Mouse (Mus musculus) telencephalon, adult 2 months (tissue): Measurements from ENCODE around the gene Olfr555.
"Not testable (repeated sequence)": the region's sequence is repeated elsewhere in the genome, so short reads cannot be mapped to it uniquely, and the experiment has no call there.

Experiments
- DNase-seq: peaks from one replicate; pipeline ENCODE4 v3.0.0-alpha.2; 2011; ENCODE audit warnings: low read depth, low spot score

Olfr555 gene

DNA sequence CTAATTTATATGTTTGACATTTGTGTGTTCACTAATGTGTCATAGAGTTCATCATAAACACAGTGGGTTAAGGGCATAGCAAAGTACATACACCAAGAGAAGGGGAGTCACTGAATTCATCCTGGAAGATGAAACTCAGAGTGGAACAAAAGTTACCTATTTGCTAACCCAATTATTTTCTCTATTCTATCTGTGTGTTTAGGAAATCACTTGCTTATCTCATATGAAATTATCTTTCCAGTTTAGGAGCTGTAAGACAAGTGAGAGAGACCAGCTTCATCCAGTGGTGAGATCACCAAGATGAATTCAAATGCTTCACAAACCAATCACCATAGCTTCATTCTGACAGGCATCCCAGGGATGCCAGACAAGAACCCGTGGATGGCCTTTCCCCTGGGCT lies at the start of gene Olfr555:
Gene Olfr555, plus strand, starts transcription at position 301 of the 400 bp plus-strand sequence.
- DNase-seq: no peak

GRCm38 (mm10) chr7:102618118-102618517 lies 40.5 kb upstream of the Olfr555 start, which contains the start of gene Olfr553:
Olfr553 (minus strand) TSS chr7:102618218.
- DNase-seq: no peak

GRCm38 (mm10) chr7:102619608-102620007 lies 39.0 kb upstream of the Olfr555 start:
- DNase-seq: no peak

GRCm38 (mm10) chr7:102620368-102620767 lies 38.3 kb upstream of the Olfr555 start:
- DNase-seq: not testable (repeated sequence)

DNA sequence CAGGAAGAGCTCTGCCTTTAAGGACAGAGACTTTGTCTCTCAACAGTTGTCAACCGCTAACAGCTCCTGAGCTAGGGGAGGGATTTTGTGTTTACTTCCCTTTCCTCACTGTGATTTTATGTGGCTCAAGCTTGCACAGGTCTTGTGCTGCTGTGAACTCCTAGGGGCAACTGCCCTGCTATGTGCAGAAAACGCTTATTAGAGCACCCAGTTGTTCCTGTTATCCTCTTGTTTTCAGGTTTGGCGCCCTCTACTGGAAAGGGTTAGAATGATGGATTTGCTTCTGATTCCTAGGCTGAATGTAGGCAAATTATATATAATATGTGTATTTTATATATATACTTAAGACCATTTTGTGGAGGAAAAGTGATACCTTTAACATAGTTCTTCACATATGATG lies 22.0 kb upstream of the Olfr555 start:
- peak; percentile 9 for DNase-seq

GRCm38 (mm10) chr7:102638132-102638531 lies 20.5 kb upstream of the Olfr555 start, which contains the start of gene Olfr554:
Olfr554 (plus strand) TSS chr7:102638432.
- no peak for DNase-seq

- not testable (repeated sequence) for DNase-seq
These were observed 13.7 kb upstream of the Olfr555 start for GRCm38 (mm10) chr7:102644945-102645344.

GRCm38 (mm10) chr7:102664599-102664998 lies 6.0 kb downstream of the Olfr555 start, which contains the start of gene Olfr556:
Olfr556 (plus strand) TSS chr7:102664899.
- DNase-seq: no peak

- no peak for DNase-seq
These were observed 6.8 kb downstream of the Olfr555 start for GRCm38 (mm10) chr7:102665378-102665777.

DNA sequence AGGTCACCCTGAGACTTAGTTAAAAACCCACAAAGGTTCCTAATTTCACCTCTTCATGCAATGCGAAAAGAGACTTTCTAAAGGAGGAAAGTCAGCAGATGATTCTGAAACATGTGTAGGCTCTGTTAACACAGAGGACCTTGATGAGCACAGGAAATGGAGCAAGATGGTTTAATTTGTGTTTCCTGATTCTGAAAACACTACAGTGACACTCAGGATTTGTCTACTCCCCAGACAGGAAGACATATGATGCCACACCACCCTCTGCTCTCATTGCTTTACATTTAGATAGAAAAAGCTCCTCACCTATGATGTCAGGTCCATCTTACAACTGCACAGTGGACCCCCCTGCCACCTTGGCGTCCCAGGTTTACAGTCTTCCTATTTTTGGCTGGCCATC lies 17.6 kb downstream of the Olfr555 start:
- DNase-seq: no peak

- no peak for DNase-seq
These were observed 23.3 kb downstream of the Olfr555 start for GRCm38 (mm10) chr7:102681916-102682315.

GRCm38 (mm10) chr7:102686944-102687501 lies 28.4 kb downstream of the Olfr555 start, which contains the start of gene Trim68:
Trim68 (minus strand) TSS chr7:102687327.
- DNase-seq: peak; percentile 89

- DNase-seq: no peak
These were observed 36.9 kb downstream of the Olfr555 start, which contains the start of gene Olfr557 for GRCm38 (mm10) chr7:102695358-102696125. Olfr557 (plus strand) TSS chr7:102695910.

GRCm38 (mm10) chr7:102698461-102698860 lies 39.8 kb downstream of the Olfr555 start:
- DNase-seq: no peak

GRCm38 (mm10) chr7:102701915-102702314 lies 43.3 kb downstream of the Olfr555 start, which contains the start of gene Olfr558:
Olfr558 (plus strand) TSS chr7:102702215.
- DNase-seq: no peak
